Mouse (Mus musculus): Measurements from ENCODE around the gene Mad1l1. TPM values are rescaled to one million over a fixed set of nuclear protein-coding genes. Genes with fewer than 3 reads are reported as not detected.

The Mad1l1 gene
- polyA plus RNA-seq, 1 experiment from 2014 or later = 25.2 TPM

GRCm38 (mm10) chr5:140062828-140063227 lies 258.5 kb downstream of the Mad1l1 start:
- no peak for ATAC-seq (ENCODE audit: extremely low read depth, insufficient number of reproducible peaks, low FRiP score, low TSS enrichment)
- no peak overlapping the region for H3K27ac ChIP-seq (replicated peaks)
- H3K36me3 ChIP-seq = peaks cover 12% of the 10 kb centered on the region
- H3K4me3 ChIP-seq = no peak overlapping the region
- H3K27me3 ChIP-seq (replicated peaks) = no peaks in the 10 kb centered on the region
- WGBS = 81% methylated on average over 3 of the region's 3 CpGs
- H3K9me3 ChIP-seq = no peaks in the 10 kb centered on the region
- H3K9ac ChIP-seq = no peak overlapping the region
- no peak overlapping the region for H3K4me2 ChIP-seq
- peaks cover 15% of the 10 kb centered on the region for H3K4me1 ChIP-seq

GRCm38 (mm10) chr5:140062316-140062715 lies 259.0 kb downstream of the Mad1l1 start:
- H3K36me3 ChIP-seq = peaks cover 12% of the 10 kb centered on the region
- WGBS = 64% methylated on average over 3 of the region's 3 CpGs
- no peak overlapping the region for H3K4me3 ChIP-seq
- no peaks in the 10 kb centered on the region for H3K9me3 ChIP-seq
- H3K4me1 ChIP-seq = peaks cover 15% of the 10 kb centered on the region
- no peak overlapping the region for H3K9ac ChIP-seq
- no peak overlapping the region for H3K4me2 ChIP-seq
- no peak for ATAC-seq (ENCODE audit: extremely low read depth, insufficient number of reproducible peaks, low FRiP score, low TSS enrichment)
- no peak overlapping the region for H3K27ac ChIP-seq (replicated peaks)
- no peaks in the 10 kb centered on the region for H3K27me3 ChIP-seq (replicated peaks)

GRCm38 (mm10) chr5:140061296-140061879 lies 260.0 kb downstream of the Mad1l1 start:
- H3K4me2 ChIP-seq = no peak overlapping the region
- no peak overlapping the region for H3K9ac ChIP-seq
- WGBS = 50% methylated on average over 6 of the region's 6 CpGs
- no peaks in the 10 kb centered on the region for H3K9me3 ChIP-seq
- no peak overlapping the region for H3K4me3 ChIP-seq
- no peak overlapping the region for H3K27ac ChIP-seq (replicated peaks)
- ATAC-seq (ENCODE audit: extremely low read depth, insufficient number of reproducible peaks, low FRiP score, low TSS enrichment) = no peak; the same call in 1 of the 2 replicates
- H3K27me3 ChIP-seq (replicated peaks) = no peaks in the 10 kb centered on the region
- H3K4me1 ChIP-seq = peaks cover 15% of the 10 kb centered on the region
- H3K36me3 ChIP-seq = peaks cover 12% of the 10 kb centered on the region

- Histone ChIP-seq H3K27ac (replicated peaks) (no peak overlapping the region), H3K9me3 (no peaks in the 10 kb centered on the region), H3K4me3 (no peak overlapping the region), H3K36me3 (no peaks in the 10 kb centered on the region), H3K4me1 (peaks cover 14% of the 10 kb centered on the region), H3K27me3 (replicated peaks) (peaks cover 2% of the 10 kb centered on the region; the same call in 1 of the 2 replicates), H3K4me2 (no peak overlapping the region), H3K9ac (no peak overlapping the region)
- no peak for ATAC-seq (ENCODE audit: extremely low read depth, insufficient number of reproducible peaks, low FRiP score, low TSS enrichment)
- 76% methylated on average over 3 of the region's 3 CpGs for WGBS
Measured at GRCm38 (mm10) chr5:140056291-140056690, 265.1 kb downstream of the Mad1l1 start.

- Histone ChIP-seq H3K36me3 (no peaks in the 10 kb centered on the region), H3K9ac (no peak overlapping the region), H3K4me1 (peaks cover 11% of the 10 kb centered on the region), H3K27me3 (replicated peaks) (peaks cover 11% of the 10 kb centered on the region), H3K4me2 (no peak overlapping the region), H3K27ac (replicated peaks) (no peak overlapping the region), H3K9me3 (no peaks in the 10 kb centered on the region), H3K4me3 (no peak overlapping the region)
- ATAC-seq (ENCODE audit: extremely low read depth, insufficient number of reproducible peaks, low FRiP score, low TSS enrichment) = no peak
- 78% methylated on average over 3 of the region's 3 CpGs for WGBS
Measured at GRCm38 (mm10) chr5:140055431-140055830, 265.9 kb downstream of the Mad1l1 start.

GRCm38 (mm10) chr5:140053626-140054025 lies 267.7 kb downstream of the Mad1l1 start:
- H3K36me3 ChIP-seq = no peaks in the 10 kb centered on the region
- no peak for ATAC-seq (ENCODE audit: extremely low read depth, insufficient number of reproducible peaks, low FRiP score, low TSS enrichment)
- no peak overlapping the region for H3K9ac ChIP-seq
- WGBS = 43% methylated on average over 3 of the region's 3 CpGs
- H3K27ac ChIP-seq (replicated peaks) = no peak overlapping the region
- no peaks in the 10 kb centered on the region for H3K9me3 ChIP-seq
- no peak overlapping the region for H3K4me2 ChIP-seq
- no peak overlapping the region for H3K4me3 ChIP-seq
- peaks cover 11% of the 10 kb centered on the region for H3K4me1 ChIP-seq
- H3K27me3 ChIP-seq (replicated peaks) = peaks cover 27% of the 10 kb centered on the region

GRCm38 (mm10) chr5:140052405-140052804 lies 268.9 kb downstream of the Mad1l1 start:
- no peak for ATAC-seq (ENCODE audit: extremely low read depth, insufficient number of reproducible peaks, low FRiP score, low TSS enrichment)
- 87% methylated on average over 3 of the region's 3 CpGs for WGBS
- peaks cover 28% of the 10 kb centered on the region for H3K27me3 ChIP-seq (replicated peaks)

GRCm38 (mm10) chr5:140045453-140045852 lies 275.9 kb downstream of the Mad1l1 start:
- H3K36me3 ChIP-seq = no peaks in the 10 kb centered on the region
- no peak overlapping the region for H3K4me3 ChIP-seq
- 83% methylated on average over 2 of the region's 2 CpGs for WGBS
- H3K9me3 ChIP-seq = no peaks in the 10 kb centered on the region
- H3K27me3 ChIP-seq (replicated peaks) = peaks cover 55% of the 10 kb centered on the region
- no peak overlapping the region for H3K4me2 ChIP-seq
- H3K9ac ChIP-seq = no peak overlapping the region
- no peak for ATAC-seq (ENCODE audit: extremely low read depth, insufficient number of reproducible peaks, low FRiP score, low TSS enrichment)
- peaks cover 29% of the 10 kb centered on the region for H3K4me1 ChIP-seq
- no peak overlapping the region for H3K27ac ChIP-seq (replicated peaks)

More at GRCm38 (mm10) chr5:140052405-140052804, 268.9 kb downstream of the Mad1l1 start:
- H3K4me1 ChIP-seq = peaks cover 11% of the 10 kb centered on the region
- no peak overlapping the region for H3K4me3 ChIP-seq
- H3K9ac ChIP-seq = no peak overlapping the region
- no peak overlapping the region for H3K27ac ChIP-seq (replicated peaks)
- H3K9me3 ChIP-seq = no peaks in the 10 kb centered on the region
- no peaks in the 10 kb centered on the region for H3K36me3 ChIP-seq
- H3K4me2 ChIP-seq = no peak overlapping the region

- Histone ChIP-seq H3K27ac (replicated peaks) (no peak overlapping the region), H3K4me1 (peaks cover 29% of the 10 kb centered on the region), H3K4me2 (no peak overlapping the region), H3K9me3 (no peaks in the 10 kb centered on the region), H3K27me3 (replicated peaks) (peaks cover 57% of the 10 kb centered on the region), H3K36me3 (no peaks in the 10 kb centered on the region), H3K9ac (no peak overlapping the region), H3K4me3 (no peak overlapping the region)
- ATAC-seq (ENCODE audit: extremely low read depth, insufficient number of reproducible peaks, low FRiP score, low TSS enrichment) = no peak
- 77% methylated on average over 1 of the region's 1 CpGs for WGBS
Measured at GRCm38 (mm10) chr5:140043002-140043401, 278.4 kb downstream of the Mad1l1 start.

- no peak for ATAC-seq (ENCODE audit: extremely low read depth, insufficient number of reproducible peaks, low FRiP score, low TSS enrichment)
Measured at GRCm38 (mm10) chr5:140042002-140042611, 279.2 kb downstream of the Mad1l1 start.

GRCm38 (mm10) chr5:140041055-140041454 lies 280.3 kb downstream of the Mad1l1 start:
- H3K9ac ChIP-seq = no peak overlapping the region
- H3K9me3 ChIP-seq = no peaks in the 10 kb centered on the region
- H3K4me1 ChIP-seq = peaks cover 18% of the 10 kb centered on the region
- H3K27me3 ChIP-seq (replicated peaks) = peaks cover 59% of the 10 kb centered on the region
- WGBS = 89% methylated on average over 3 of the region's 3 CpGs
- no peak for ATAC-seq (ENCODE audit: extremely low read depth, insufficient number of reproducible peaks, low FRiP score, low TSS enrichment)
- no peak overlapping the region for H3K4me3 ChIP-seq
- H3K27ac ChIP-seq (replicated peaks) = no peak overlapping the region
- H3K36me3 ChIP-seq = no peaks in the 10 kb centered on the region
- no peak overlapping the region for H3K4me2 ChIP-seq

More at GRCm38 (mm10) chr5:140042002-140042611, 279.2 kb downstream of the Mad1l1 start:
- no peak overlapping the region for H3K27ac ChIP-seq (replicated peaks)
- WGBS = 80% methylated on average over 3 of the region's 3 CpGs
- peaks cover 59% of the 10 kb centered on the region for H3K27me3 ChIP-seq (replicated peaks)
- no peak overlapping the region for H3K9ac ChIP-seq
- H3K4me3 ChIP-seq = no peak overlapping the region
- no peak overlapping the region for H3K4me2 ChIP-seq
- no peaks in the 10 kb centered on the region for H3K9me3 ChIP-seq
- H3K4me1 ChIP-seq = peaks cover 29% of the 10 kb centered on the region
- no peaks in the 10 kb centered on the region for H3K36me3 ChIP-seq

All from heart, embryonic 13.5 days (tissue).